Mouse (Mus musculus) forebrain, embryonic 15.5 days (tissue): ENCODE results near the gene Rhcg. TPM values are rescaled to one million over a fixed set of nuclear protein-coding genes. Genes with fewer than 3 reads are reported as not detected.

Experiments used
- ATAC-seq: fragments of 200-750 bp; cut with Nextera tagmentation; replicated peaks from 2 replicates; pipeline ENCODE4 v1.8.0; 2017; ENCODE audit warnings: mild to moderate bottlenecking, moderate TSS enrichment, moderate library complexity
- H3K27ac ChIP-seq: fragments of 300-500 bp; sonication (generic); replicated peaks from 2 replicates; pipeline ENCODE4 v1.5.1; 2015; ENCODE audit warnings: mild to moderate bottlenecking, inconsistent platforms
- H3K27me3 ChIP-seq: fragments of 300-500 bp; sonication (generic); 2 replicates; pipeline ENCODE4 v1.6.1; 2015; ENCODE audit warnings: inconsistent platforms
- H3K36me3 ChIP-seq: fragments of 300-500 bp; sonication (generic); 2 replicates; pipeline ENCODE4 v1.6.1; 2015; ENCODE audit warnings: mild to moderate bottlenecking, inconsistent platforms
- H3K4me1 ChIP-seq: fragments of 300-500 bp; sonication (generic); 2 replicates; pipeline ENCODE4 v1.6.1; 2015; ENCODE audit warnings: inconsistent platforms
- H3K4me2 ChIP-seq: fragments of 300-500 bp; sonication (generic); replicated peaks from 2 replicates; pipeline ENCODE4 v1.6.1; 2015; ENCODE audit warnings: mild to moderate bottlenecking, inconsistent platforms
- H3K4me3 ChIP-seq: fragments of 300-500 bp; sonication (generic); 2 replicates; pipeline ENCODE4 v1.5.1; 2015; ENCODE audit warnings: mild to moderate bottlenecking, inconsistent platforms
- H3K9ac ChIP-seq: fragments of 300-500 bp; sonication (generic); replicated peaks from 2 replicates; pipeline ENCODE4 v1.6.1; 2015; ENCODE audit warnings: mild to moderate bottlenecking, inconsistent platforms
- H3K9me3 ChIP-seq: fragments of 300-500 bp; sonication (generic); 2 replicates; pipeline ENCODE4 v1.6.1; 2016; ENCODE audit warnings: inconsistent platforms
- WGBS: fragments of 180-500 bp; shearing (Covaris S2); methylation state at CpG from one replicate; pipeline ENCODE4 v1.1.7; 2015; ENCODE audit warnings: mixed read lengths; 5-methylcytosine and 5-hydroxymethylcytosine counted together
- polyA plus RNA-seq: library from polyadenylated mRNA; unstranded; fragments of >200 nt; fragmentation: Nextera tagmentation; extraction: Ambion mirVana; gene quantifications from 2 replicates; pipeline ENCODE4 v1.2.1, GENCODE M21; 2015

Rhcg gene
- polyA plus RNA-seq, 1 experiment from 2014 or later = 1.8 TPM

GRCm38 (mm10) chr7:79626170-79626569, 8.7 kb upstream of the Rhcg start:
- 63% methylated on average over 5 of the region's 5 CpGs for WGBS
- ATAC-seq = no peak

DNA sequence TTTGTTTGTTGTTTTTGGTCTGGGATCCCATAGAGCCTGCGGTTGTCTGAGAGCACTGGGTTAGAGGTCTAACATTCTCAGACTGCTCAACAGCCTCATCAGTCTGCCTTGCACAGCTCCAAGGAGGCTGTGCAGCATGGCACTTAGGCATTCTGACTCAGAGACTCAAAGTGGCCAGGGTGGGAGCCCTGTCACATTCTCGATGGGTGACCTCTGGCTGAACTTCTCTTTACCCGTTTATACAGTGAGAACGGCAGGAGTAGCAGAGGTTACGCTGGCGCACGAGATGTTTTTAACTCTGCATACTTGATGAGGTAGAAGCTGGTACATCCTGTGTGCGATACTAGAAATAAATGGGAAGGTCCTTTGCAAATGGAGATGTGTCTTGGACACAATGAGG, 5.6 kb upstream of the Rhcg start:
- Histone ChIP-seq H3K4me2 (no peak overlapping the region), H3K27ac (no peak overlapping the region), H3K9ac (no peak overlapping the region), H3K9me3 (no peaks in the 10 kb centered on the region), H3K36me3 (no peaks in the 10 kb centered on the region), H3K4me1 (no peaks in the 10 kb centered on the region), H3K4me3 (no peak overlapping the region), H3K27me3 (no peaks in the 10 kb centered on the region)
- 74% methylated on average over 8 of the region's 8 CpGs for WGBS
- no peak for ATAC-seq

More at GRCm38 (mm10) chr7:79626170-79626569, 8.7 kb upstream of the Rhcg start:
- Histone ChIP-seq H3K9ac (no peak overlapping the region), H3K36me3 (no peaks in the 10 kb centered on the region), H3K27me3 (no peaks in the 10 kb centered on the region), H3K4me3 (no peak overlapping the region), H3K9me3 (no peaks in the 10 kb centered on the region), H3K27ac (no peak overlapping the region), H3K4me2 (no peak overlapping the region), H3K4me1 (no peaks in the 10 kb centered on the region)

DNA sequence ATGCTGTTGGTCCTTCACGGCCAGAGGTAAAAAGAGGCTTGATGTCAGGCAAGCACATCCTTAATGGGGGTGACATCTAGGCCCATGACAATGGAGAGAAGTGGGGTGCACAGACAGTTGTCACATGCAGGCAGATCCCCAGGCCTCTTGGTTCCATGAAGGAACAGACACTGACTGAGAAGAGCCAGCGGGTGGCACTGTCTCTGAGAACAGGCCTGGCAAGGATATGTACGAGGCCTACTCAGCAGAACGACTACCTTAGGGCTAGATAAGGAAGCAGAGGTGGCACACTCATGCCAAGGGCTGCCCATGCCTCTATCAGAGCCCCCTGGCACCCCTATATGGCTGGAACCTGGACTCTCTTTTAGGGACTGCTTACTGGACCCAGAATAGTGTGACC, 2.0 kb upstream of the Rhcg start:
- Histone ChIP-seq H3K4me3 (no peak overlapping the region), H3K9me3 (no peaks in the 10 kb centered on the region), H3K4me2 (no peak overlapping the region), H3K9ac (no peak overlapping the region), H3K27me3 (peaks cover 19% of the 10 kb centered on the region), H3K36me3 (no peaks in the 10 kb centered on the region), H3K4me1 (peaks cover 5% of the 10 kb centered on the region), H3K27ac (no peak overlapping the region)
- ATAC-seq = no peak
- 69% methylated on average over 4 of the region's 4 CpGs for WGBS

DNA sequence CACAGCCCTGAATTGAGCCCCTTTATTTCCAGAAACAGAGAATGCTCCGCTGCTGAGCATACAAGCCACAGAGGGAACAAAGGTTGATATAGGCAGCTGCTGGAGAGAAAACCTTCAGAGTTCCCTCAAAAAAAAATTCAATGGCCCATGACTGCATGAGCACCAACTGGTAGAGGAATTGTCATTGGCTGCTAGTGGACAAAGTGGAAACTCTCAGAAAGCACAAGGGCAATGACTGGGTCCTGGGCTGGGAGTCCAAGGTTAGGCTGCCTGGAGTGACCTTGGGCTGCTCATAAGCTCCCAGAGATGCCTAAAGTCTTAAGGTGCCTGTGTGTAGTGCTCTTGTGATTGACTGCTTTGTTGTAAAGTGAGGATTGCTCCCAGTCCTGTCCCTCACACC, 1.5 kb downstream of the Rhcg start:
- Histone ChIP-seq H3K27me3 (peaks cover 19% of the 10 kb centered on the region), H3K4me2 (no peak overlapping the region), H3K4me3 (no peak overlapping the region), H3K9ac (no peak overlapping the region), H3K27ac (no peak overlapping the region), H3K9me3 (no peaks in the 10 kb centered on the region), H3K4me1 (peaks cover 16% of the 10 kb centered on the region), H3K36me3 (no peaks in the 10 kb centered on the region)
- ATAC-seq = no peak
- WGBS = 40% methylated on average over 1 of the region's 1 CpGs

GRCm38 (mm10) chr7:79615008-79615407, 2.4 kb downstream of the Rhcg start:
- no peak overlapping the region for H3K4me2 ChIP-seq
- no peaks in the 10 kb centered on the region for H3K9me3 ChIP-seq
- H3K4me1 ChIP-seq = peaks cover 16% of the 10 kb centered on the region
- no peak for ATAC-seq
- H3K4me3 ChIP-seq = no peak overlapping the region
- no peaks in the 10 kb centered on the region for H3K36me3 ChIP-seq
- no peak overlapping the region for H3K27ac ChIP-seq
- no peak overlapping the region for H3K9ac ChIP-seq
- peaks cover 19% of the 10 kb centered on the region for H3K27me3 ChIP-seq
- WGBS = 83% methylated on average over 4 of the region's 4 CpGs

- 57% methylated on average over 11 of the region's 11 CpGs for WGBS
- no peak for ATAC-seq
- no peak overlapping the region for H3K4me3 ChIP-seq
- H3K9ac ChIP-seq = no peak overlapping the region
- H3K36me3 ChIP-seq = no peaks in the 10 kb centered on the region
- peaks cover 19% of the 10 kb centered on the region for H3K27me3 ChIP-seq
- H3K27ac ChIP-seq = no peak overlapping the region
- H3K9me3 ChIP-seq = no peaks in the 10 kb centered on the region
- peaks cover 16% of the 10 kb centered on the region for H3K4me1 ChIP-seq
- H3K4me2 ChIP-seq = no peak overlapping the region
Observed at GRCm38 (mm10) chr7:79613314-79613713, 4.1 kb downstream of the Rhcg start.

DNA sequence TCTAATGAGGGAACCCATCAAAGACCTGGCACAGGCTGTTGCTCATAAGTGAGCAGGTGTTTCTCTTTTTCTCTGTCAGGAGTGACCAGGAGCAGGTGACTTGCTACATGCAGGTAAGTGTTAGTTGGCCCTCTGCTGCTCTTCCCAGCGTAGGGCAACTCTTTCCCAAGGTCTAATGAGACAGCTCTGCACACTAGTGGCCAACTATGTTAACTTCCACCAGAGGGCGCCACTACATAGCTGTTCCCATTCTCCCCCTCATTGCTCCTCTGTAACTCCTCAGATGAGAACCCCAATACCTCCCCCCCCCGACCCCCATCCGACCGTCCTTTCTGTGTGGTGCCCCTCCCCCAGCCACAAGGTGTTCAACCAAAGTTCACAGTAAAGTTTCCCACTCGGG, 4.7 kb downstream of the Rhcg start:
- Histone ChIP-seq H3K4me3 (no peak overlapping the region), H3K4me2 (no peak overlapping the region), H3K36me3 (no peaks in the 10 kb centered on the region), H3K9ac (no peak overlapping the region), H3K4me1 (peaks cover 16% of the 10 kb centered on the region), H3K27ac (no peak overlapping the region), H3K9me3 (no peaks in the 10 kb centered on the region), H3K27me3 (peaks cover 17% of the 10 kb centered on the region)
- WGBS = 8% methylated on average over 6 of the region's 6 CpGs
- 0 out of 2 replicates have a peak, but pooled peaks have one; percentile 38 for ATAC-seq

GRCm38 (mm10) chr7:79611901-79612300, 5.6 kb downstream of the Rhcg start:
- 60% methylated on average over 9 of the region's 9 CpGs for WGBS
- H3K27ac ChIP-seq = no peak overlapping the region
- no peaks in the 10 kb centered on the region for H3K9me3 ChIP-seq
- peaks cover 19% of the 10 kb centered on the region for H3K4me1 ChIP-seq
- peaks cover 9% of the 10 kb centered on the region for H3K27me3 ChIP-seq
- no peaks in the 10 kb centered on the region for H3K36me3 ChIP-seq
- ATAC-seq = no peak
- H3K4me2 ChIP-seq = no peak overlapping the region
- H3K9ac ChIP-seq = no peak overlapping the region
- H3K4me3 ChIP-seq = no peak overlapping the region

GRCm38 (mm10) chr7:79607263-79607921, 10.1 kb downstream of the Rhcg start:
- no peaks in the 10 kb centered on the region for H3K27me3 ChIP-seq
- peak overlapping the region; percentile 41 for H3K4me3 ChIP-seq
- H3K36me3 ChIP-seq = no peaks in the 10 kb centered on the region
- peaks cover 22% of the 10 kb centered on the region for H3K4me1 ChIP-seq
- H3K4me2 ChIP-seq = peak overlapping the region; percentile 65
- WGBS = 1% methylated on average over 25 of the region's 25 CpGs
- H3K9me3 ChIP-seq = no peaks in the 10 kb centered on the region
- no peak overlapping the region for H3K27ac ChIP-seq
- peak overlapping the region; percentile 32; the same call in 1 of the 2 replicates for H3K9ac ChIP-seq
- ATAC-seq = peak; percentile 69

GRCm38 (mm10) chr7:79606766-79607165, 10.7 kb downstream of the Rhcg start:
- ATAC-seq = no peak
- Histone ChIP-seq H3K27ac (no peak overlapping the region), H3K4me3 (peak overlapping the region; percentile 41; the same call in 1 of the 2 replicates), H3K4me2 (peak overlapping the region; percentile 65), H3K9me3 (no peaks in the 10 kb centered on the region), H3K36me3 (no peaks in the 10 kb centered on the region), H3K9ac (no peak overlapping the region), H3K27me3 (no peaks in the 10 kb centered on the region), H3K4me1 (peaks cover 16% of the 10 kb centered on the region)
- WGBS = 31% methylated on average over 3 of the region's 3 CpGs

DNA sequence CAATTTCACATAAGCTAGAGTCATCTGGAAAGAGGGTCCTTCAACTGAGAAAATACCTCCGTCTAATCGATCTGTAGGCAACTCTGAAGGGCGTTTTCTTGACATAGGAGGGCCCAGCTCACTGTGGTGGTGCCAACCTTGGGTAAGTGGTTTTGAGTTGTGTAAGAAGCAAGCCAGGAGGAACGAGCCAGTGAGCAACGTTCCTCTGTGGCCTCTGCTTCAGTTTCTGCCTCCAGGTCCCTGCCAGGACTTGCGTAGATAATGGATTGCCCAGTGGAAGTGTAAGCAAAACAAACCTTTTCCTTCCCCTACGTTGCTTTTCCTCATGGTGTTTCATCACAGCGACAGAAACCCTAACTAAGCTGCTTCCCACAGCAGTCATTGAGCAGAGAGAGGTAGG, 15.5 kb downstream of the Rhcg start:
- Histone ChIP-seq H3K4me2 (no peak overlapping the region), H3K9ac (no peak overlapping the region), H3K4me3 (no peak overlapping the region), H3K9me3 (no peaks in the 10 kb centered on the region), H3K27me3 (no peaks in the 10 kb centered on the region), H3K4me1 (peaks cover 4% of the 10 kb centered on the region), H3K27ac (no peak overlapping the region), H3K36me3 (no peaks in the 10 kb centered on the region)
- no peak for ATAC-seq
- 73% methylated on average over 8 of the region's 8 CpGs for WGBS

- Histone ChIP-seq H3K4me1 (peaks cover under 1% of the 10 kb centered on the region; the same call in 1 of the 2 replicates), H3K4me3 (no peak overlapping the region), H3K9me3 (no peaks in the 10 kb centered on the region), H3K36me3 (no peaks in the 10 kb centered on the region), H3K9ac (no peak overlapping the region), H3K27me3 (no peaks in the 10 kb centered on the region), H3K27ac (no peak overlapping the region), H3K4me2 (no peak overlapping the region)
- ATAC-seq = no peak
- 78% methylated on average over 10 of the region's 10 CpGs for WGBS
Observed at GRCm38 (mm10) chr7:79600122-79600521, 17.3 kb downstream of the Rhcg start.

DNA sequence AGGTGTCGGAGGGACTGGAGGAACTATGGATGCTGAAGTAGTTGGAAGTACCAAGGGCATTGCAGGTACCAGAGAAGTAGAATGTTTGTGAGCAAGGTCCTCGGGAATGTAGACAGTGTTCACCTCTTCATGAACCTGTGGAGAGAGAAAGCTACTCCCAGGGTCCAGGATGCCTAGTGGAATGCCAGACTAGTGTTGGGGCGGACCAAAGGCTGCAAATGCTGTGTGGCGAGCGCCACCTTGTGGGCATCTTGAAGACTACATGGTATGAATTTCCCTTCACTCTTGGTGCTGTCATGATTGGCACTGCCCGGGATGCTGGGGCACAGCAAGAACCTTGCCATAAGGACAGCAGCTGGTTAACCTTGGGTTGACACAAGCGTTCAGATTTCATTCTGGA, 22.6 kb downstream of the Rhcg start:
- peak; percentile 23 for ATAC-seq
- H3K4me3 ChIP-seq = no peak overlapping the region
- no peaks in the 10 kb centered on the region for H3K27me3 ChIP-seq
- no peaks in the 10 kb centered on the region for H3K36me3 ChIP-seq
- no peak overlapping the region for H3K9ac ChIP-seq
- H3K4me2 ChIP-seq = no peak overlapping the region
- no peaks in the 10 kb centered on the region for H3K9me3 ChIP-seq
- WGBS = 12% methylated on average over 7 of the region's 7 CpGs
- H3K4me1 ChIP-seq = peaks cover 47% of the 10 kb centered on the region
- peak overlapping the region; percentile 96 for H3K27ac ChIP-seq
